Mouse (Mus musculus) thymus, postnatal 36 days (tissue): Measurements from ENCODE around the gene Alox12e.
A peak's percentile ranks its signal among the peaks of the same experiment; 100 is the strongest.
"Not testable (repeated sequence)": the region's sequence is repeated elsewhere in the genome, so short reads cannot be mapped to it uniquely, and the experiment has no call there.

ENCODE experiments used
- DNase-seq, 2 experiments: peaks; one replicate each; pipeline ENCODE4 v3.0.0; 2022; ENCODE audit warnings: mixed read lengths in 2 of 2

The Alox12e gene

DNA sequence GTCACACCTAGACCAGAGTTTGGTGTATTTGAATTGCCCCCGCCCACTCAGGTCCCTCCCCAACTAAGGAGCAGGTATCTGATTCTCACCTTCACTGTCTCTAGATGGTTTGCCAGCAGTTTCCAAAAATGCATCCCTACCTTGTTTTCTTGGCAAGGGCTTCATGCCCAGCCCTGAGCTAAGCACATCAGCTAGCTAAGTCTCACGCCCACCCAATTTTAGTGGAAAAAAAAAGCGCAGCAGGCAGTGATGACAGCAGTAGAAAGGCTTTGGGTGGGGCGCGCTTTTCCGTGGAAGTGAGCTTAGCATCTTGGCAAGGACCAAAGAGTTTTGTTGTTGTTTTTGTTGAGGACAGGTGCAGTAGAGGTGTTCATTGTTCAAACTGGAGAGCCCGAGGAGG, at the start of gene Alox12e:
Gene Alox12e (minus strand): TSS at position 101 of the 400 bp plus-strand sequence.
- DNase-seq: no peak

DNA sequence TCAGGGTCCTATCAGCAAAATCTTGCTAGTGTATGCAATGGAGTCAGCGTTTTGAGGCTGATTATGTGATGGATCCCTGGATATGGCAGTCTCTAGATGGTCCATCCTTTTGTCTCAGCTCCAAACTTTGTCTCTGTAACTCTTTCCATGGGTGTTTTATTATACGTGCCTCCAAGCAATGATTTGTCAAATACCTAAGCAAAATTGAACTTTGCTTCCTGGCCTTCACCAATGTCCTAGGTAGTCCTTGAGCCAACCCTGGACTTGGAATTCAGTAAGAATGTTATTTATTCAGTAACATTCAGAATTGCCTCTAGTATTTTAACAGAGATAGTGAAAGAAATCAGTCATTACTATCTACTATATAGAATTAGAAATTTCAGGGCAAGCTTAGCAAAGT, 46.2 kb upstream of the Alox12e start:
- not testable (repeated sequence) for DNase-seq

DNA sequence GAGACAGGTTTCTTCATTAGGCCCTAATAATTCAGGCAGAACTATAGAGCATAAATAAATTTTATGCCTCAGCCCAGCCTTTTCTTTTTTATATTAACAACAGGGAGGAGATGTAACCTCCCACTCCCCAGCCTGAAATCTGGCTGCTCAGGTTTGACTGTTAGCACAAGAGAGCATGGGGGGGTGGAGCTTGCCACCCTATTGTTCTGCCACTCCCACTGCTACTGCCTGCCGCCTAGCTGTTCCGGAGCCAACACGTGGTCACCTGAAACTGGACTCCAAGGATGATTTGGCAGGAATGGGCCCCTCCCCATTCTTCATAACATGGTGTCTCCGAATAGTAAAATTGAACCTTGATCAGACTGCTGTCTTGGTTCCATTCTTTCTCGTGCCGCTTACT, 45.3 kb upstream of the Alox12e start:
- DNase-seq: not testable (repeated sequence)

DNA sequence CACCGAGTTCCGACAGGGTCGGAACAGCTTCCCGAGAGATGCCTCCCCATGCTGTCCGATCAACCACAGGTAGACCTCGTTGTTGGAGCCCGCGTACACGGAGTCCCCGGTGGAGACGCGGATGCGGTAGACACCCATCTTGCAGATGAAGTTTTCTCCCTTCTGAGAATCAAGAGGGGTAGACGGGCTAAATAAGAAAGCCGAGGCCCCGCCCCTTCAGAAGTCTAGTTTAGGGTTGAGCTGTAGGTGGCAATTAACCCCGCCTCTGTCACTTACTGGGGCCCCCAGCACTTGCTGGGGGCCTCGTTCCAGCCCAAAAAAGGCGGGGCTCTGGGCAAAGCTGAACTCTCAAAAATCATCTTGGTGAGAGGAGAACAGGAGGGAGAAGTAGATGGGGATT, 29.4 kb upstream of the Alox12e start, which contains the start of gene Alox15:
Gene Alox15 (minus strand): TSS at position 164 of the 400 bp plus-strand sequence.
- peak; percentile 29 to 50 for DNase-seq

DNA sequence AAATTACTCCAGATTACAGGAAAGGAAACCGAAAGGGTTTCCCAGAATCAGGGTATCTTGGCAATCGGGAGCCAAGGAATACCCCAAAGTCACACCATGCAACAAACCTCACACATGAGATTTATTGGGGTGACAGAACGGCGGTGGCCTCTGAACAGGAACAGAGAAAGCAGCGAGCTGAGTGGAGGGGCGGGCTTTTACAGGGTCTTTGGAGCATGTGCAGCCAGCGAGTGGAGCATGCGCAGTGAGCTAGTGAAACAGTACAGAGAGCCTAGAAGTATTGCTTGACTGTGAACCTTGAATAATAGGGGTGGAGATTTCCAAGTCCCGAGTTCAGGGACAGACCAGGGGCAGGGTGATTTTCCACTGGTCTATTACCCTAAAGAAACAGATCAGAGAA, 26.2 kb upstream of the Alox12e start:
- DNase-seq: no peak

DNA sequence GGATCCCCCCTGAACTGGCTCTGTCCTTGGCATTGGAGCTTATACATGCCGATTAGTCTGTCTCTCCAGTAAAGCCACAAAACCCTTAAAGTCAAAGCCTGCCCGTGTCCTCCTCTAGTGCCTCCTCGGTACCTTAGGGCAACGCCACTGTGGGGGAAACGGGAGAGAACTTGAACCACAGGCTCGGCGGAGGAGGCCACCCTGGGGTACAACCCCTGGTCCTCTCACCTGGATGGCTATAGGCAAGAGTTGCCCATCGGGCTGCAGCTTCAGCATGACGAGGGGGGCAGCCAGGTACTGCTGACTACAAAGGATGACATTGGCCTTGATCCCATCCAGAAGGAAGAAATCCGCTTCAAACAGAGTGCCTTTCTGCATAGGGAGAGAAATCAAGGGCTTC, 25.4 kb upstream of the Alox12e start:
- DNase-seq: no peak

DNA sequence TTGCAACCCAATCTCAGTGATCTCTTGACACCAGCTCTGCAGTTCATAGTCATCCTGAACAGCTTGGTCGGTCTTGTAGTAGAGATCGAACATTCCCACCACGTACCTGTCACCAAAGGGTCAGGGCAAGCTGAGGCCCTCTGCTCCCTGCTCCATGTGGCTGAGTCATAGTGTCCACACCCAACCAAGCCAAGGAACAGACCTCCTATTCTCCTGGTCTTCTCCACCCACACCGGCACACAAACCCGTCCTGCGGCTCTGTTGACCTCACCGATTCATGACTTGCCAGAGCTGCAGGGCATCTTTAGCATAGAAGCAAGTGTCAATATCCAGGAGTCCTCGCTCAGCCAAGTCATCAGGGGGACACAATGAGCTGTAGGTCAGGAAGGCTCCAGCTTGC, 23.1 kb upstream of the Alox12e start:
- DNase-seq: no peak

DNA sequence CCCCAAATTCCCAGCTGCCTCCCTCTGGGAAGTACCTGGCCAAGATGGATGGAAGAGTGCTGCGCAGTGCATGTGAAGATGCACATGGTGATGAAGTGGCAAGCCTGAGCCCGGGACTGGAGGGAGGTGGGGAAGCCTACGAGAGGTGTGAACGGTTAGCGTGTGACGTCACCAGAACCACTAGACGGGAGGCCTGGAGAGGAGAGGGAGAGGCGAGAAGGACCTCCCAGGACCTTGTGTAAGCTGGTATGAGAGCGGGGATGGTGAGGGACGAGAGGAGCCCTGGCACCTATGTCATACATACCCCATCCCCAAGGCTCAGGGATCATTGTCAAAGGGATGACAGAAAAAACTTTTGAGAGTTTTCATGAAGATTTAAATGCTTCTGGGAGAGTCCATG, 22.6 kb upstream of the Alox12e start:
- DNase-seq: no peak

DNA sequence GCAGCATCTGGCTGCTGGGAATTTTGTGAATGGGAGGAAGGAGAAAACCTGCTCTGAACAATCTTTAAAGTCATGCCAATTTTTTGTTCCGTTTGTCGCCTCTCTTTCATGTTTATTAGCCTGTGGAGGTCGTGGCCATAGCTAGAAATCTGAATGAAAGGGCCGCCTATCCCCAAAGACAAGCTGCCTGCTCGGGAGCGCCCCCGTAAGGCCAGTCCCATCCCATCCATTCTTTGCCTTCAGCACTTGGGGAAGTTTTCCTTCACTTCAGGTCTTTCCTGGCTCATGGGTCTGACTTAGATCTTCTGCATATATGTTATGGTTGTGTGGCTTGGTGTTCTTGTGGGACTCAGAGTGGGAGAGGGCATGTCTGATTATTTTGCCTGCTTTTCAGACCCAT, 17.1 kb upstream of the Alox12e start:
- no peak for DNase-seq

DNA sequence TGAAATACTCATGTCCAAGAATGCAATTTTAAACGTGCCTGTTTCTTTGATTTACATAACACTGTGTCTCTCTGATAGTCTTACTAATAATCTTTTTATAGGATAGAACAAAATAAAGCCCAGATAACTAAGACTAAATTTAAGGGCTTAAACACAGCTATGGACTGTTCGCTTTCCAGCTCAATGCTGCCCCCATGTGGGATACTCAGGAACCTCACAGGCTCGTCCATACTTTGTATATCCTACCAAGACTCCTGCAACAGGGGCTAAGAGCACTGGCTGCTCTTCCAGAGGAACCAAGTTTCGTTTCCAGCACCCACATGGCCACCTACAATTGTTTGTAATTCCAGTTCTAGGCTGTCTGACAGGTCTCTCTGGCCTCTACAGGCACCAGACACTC, 12.0 kb upstream of the Alox12e start:
- DNase-seq: peak; percentile 58 to 69

DNA sequence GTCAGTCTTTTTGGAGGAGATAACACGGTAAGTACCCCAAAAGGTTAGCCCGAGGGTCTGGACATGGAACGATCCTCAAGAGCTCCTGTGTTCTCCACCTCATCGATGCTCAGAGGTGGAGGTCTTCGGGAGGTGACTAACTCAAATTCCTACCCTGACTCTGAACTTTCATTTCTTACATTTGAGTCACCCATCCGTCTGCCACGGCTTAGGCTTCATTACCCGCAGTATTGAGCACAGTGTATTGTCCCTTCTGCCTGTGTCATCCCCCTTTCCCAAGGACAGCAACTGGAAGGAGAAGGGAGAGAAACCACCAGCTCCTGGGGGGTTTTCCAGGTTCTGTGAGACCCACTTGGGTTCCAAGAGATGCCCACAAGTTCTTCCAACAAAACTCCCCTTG, 2.3 kb upstream of the Alox12e start:
- DNase-seq: no peak

DNA sequence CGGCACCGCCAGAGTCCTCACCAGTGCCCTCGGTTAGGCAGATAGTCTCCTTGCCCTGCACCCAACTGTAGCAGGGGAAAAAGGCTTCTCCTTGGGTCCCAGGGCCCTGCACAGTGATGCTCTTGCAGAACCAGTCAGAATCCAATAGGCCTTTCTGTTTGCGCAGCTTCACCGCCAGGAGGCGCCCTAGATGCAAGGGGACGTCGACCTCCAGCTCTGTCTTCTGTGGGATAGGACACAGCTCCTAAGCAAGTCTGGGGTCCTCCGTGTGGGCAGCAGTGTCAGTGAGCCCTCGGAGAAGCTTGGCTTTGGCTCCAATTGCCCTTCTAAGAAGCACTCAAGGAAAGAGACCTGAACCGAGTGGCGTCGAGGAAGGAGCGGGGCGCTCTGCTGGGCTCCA, 764 bp downstream of the Alox12e start:
- peak; percentile 66 for DNase-seq

DNA sequence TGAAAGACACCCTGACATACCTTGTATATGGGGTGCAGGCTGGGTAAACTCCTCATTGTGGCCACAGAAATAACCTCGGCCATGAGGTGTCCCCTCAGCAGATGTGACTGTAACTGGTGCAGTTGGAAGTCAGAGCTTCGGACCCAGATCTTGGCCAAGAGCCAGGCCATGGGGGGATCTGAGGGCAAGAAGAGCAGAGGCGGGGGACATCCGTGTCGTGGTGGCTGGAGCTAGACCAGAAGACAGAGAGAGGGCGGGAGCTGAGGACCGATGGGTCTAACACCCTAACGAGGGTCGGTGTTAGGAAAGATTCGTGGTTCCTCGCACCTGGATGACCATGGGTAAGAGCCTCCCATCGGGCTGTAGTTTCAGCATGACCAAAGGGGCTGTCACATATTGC, 2.8 kb downstream of the Alox12e start:
- no peak for DNase-seq

DNA sequence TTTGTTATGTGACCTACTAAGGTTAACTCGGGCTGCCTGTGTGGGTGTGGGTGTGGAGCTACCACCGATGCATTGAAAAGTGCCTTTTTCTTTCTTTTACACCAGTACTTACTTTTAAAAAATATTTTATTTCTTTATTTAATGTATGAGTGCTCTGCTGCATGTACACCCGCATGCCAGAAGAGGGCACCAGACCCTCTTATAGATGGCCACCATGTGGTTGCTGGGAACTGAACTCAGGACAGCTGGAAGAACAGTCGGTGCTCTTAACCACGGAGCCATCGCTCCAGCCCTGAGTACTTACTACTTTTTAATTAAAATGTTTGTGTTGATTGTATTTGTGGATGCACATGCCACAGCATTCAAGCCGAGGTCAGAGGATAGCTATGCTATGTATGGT, 8.6 kb downstream of the Alox12e start:
- peak in 1 of 2 experiments; percentile 23 for DNase-seq

DNA sequence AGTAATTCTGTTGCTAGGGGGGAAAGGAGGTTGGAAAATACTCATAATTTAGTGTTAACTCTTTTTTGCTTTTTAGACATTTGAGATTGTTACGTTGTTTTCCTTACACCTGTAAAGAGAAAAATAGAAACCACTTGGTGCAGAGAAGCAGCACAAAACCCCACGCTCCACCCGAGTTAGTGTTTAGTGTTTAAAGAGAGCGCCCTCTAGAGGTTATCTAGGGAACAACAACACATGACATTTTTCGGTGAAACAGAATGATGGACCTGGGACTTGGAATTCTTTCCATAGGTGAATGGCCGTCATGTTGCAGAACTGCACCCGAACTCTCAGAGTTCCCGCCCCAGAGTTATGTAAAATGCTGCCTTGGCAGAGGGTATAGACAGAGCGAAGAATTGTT, 13.1 kb downstream of the Alox12e start:
- peak; percentile 27 to 45 for DNase-seq

DNA sequence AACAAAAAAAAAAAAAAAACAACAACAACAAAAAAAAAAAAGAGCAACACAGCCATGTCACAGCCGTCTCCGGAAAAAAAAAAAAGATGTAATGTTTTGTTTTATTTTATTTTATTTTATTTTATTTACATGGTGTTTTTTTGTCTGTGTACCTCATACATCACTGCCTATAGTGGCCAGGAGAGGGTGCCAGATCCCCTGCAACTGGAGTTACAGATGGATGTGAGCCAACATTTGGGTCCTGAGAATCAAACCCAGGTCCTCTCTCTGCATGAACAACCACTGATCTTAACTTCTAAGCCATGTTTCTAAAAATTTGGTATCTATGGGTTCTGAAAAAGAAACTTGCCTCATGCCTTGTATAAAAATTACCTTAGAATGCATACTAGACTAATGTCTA, 14.1 kb downstream of the Alox12e start:
- peak in 1 of 2 experiments; percentile 37 for DNase-seq

DNA sequence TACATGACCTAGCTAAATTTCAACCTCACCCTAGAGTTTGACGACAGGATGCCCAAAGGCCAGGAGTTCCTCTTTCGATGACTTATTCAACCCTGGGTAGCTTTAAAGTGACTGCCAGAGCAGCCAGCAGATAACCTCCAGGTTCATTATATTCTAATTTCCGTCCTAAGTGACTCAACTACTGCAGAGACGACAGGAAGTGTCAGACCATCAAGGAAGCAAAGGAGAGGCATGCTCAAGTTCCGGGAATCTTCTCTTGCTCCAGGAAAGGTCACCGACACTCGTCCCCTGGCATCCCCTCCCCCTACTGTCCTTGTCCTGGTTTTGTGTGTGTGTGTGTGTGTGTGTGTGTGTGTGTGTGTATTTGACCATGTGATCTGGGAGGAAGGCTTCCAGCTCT, 16.3 kb downstream of the Alox12e start:
- DNase-seq: peak in 1 of 2 experiments; percentile 26

DNA sequence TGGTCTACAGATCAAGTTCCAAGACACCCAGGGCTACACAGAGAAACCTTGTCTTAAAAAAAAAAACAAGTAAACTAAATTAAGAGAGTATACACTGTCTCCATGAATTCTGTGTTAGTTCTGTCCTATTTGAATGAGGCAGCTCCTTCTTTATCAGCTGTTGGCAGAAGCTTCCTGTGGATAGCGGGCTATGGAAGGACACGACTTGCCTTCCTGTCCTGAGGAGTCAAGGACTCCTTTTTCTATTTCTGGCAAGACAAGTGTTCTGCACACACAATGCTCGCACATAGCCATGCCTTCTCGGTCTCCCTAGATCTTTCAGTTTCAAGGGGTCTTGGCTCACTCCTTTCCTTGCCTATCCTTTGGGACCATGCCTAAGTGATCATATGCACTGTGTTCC, 20.1 kb downstream of the Alox12e start:
- no peak for DNase-seq

DNA sequence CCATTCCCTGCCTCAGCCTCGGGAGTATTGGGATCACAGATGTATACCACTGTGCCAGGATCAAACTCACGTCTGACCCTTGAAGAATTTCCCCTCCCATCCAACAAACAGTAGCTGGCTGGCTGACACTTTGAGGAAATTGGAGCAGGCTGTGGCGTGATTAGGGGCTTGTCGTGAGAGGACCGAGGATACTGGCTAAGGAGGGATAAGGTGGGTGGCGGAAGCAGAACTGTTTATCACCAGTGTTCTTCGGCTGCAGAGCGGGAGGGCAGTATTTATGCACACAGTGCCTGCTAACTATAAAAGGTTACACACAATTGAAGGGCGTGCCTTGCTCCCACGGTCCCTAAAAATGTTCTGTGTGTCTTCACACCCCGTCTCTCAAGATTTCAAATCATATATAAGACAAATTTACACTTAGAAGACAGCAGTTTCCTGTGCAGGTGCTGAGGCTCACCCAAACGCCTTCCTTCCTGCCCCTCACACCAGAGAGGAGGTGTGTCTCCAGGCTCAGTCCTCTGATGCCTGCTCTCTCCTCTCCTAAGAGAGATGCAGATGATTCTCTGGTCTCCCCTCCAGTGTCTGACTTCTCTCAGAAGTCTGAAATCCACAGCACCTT, 24.5 kb downstream of the Alox12e start:
- DNase-seq: peak; percentile 68 to 85

DNA sequence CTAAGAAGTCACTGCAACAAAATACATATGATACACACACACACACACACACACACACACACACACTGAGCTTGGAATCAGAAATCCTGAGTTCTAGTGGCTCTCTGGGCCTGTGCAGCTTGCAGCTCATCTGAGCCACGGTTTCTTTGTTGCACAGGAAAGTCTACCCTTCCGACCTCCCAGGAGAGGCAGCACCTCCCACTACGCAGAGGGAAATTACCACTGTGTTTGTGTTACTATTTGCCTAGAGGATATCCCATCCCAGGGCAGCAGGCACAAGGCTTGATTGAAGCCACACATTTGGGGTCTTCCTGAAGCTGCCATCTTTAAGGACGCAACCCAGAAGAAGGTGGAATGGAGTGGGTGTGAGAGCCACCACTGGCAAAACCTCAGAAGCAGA, 25.0 kb downstream of the Alox12e start:
- DNase-seq: peak; percentile 36 to 56

DNA sequence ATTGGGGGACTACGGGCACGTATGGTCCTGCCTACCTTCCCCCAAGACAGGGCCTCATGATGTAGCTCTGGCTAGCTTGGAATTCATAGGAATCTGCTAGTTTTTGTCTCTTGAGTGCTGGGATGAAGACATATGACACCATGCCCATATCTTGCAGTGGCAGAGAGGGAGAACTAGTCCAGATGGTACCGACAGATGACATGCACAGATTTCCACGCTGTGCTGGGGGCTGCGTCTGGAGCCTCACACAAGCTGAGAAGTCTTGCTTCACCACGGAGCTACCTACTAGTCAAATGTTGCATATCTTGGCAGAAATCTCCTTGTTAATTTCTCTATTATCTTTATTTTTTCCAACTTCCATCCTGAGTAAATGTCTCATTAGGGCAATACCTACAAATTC, 28.5 kb downstream of the Alox12e start:
- no peak for DNase-seq

DNA sequence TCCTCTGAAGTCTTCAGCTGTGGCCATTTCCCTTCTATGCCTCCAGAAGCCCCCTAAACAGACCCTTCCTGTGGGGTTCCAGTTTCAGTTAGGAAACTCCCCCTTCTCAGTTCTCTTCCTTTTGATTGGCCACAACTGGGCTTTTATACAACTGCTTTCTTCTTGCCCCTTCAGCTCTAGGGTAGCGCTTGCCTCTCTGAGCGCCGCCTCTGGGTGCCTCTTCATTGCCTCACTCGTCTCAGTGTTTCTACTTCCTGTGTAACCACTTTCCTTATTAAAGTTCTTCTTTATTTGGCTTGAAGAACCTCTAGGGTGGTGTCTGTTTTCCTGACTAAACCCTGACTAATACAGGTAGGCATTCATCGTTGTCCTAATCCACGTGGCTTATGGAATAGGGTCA, 31.2 kb downstream of the Alox12e start:
- DNase-seq: peak; percentile 49 to 62

DNA sequence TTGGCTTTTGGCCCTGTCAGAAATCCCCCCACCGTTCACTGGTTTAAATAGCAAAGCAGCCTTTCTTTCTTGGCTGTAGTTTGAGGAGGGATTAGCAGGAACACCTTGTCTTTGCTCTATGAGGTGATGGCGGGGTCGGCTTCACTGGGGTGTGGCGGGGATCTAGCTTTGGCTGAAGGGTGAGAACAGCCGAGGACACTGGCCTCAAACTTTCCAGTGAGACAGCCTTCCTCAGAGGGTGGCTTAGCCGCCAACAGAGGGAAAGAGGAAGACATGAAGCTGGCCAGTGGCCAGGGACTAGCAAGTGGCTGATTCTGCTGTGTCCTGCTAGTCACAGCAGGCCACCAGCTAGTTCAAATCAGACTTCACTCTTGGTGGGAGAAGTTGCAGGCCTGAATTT, 33.2 kb downstream of the Alox12e start:
- no peak for DNase-seq

DNA sequence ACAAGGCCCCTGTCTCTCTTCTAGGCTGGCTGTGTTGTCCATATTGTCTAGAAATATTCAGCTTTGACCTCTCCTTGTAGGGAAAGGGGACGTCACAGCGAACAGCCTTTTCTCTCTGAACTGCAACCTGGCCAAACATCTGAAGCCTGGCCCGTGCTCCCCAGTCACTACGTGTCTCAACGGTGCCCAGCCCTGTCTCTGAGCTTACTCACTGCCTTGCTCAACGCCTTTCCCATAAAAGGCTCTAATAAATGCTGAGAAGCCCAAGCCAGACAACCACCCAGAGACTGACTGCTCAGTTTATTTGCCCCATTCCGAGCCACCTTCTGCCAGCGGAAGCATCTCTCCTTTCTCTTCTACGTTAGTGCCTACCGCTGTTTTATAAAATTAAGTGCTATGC, 34.3 kb downstream of the Alox12e start:
- no peak for DNase-seq

DNA sequence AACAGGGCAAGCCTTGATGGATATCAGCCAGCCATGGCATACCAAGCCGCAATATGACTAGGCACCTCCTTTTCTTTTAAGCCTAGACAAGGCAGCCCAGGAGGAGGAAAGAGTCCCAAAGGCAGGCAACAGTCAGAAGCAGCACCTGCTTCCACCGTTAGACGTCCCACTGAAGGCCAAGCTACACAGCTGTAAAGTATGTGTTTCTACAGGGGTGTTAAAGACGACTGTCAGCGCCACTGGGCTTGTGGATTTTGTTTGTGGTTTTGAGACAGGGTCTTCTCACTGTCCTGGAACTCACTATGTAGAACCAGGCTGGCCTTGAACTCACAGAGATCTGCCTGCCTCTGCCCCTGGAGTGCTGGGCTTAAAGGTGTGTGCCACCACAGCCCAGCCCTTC, 36.7 kb downstream of the Alox12e start:
- DNase-seq: peak; percentile 44 to 67
